Mouse (Mus musculus) CH12.LX (cell line): Measurements from ENCODE around the gene St3gal3. TPM values are rescaled to one million over a fixed set of nuclear protein-coding genes. Genes with fewer than 3 reads are reported as not detected.
A peak's percentile ranks its signal among the peaks of the same experiment; 100 is the strongest.

ENCODE experiments used
- DNase-seq: peaks from one replicate; pipeline ENCODE4 v3.0.0-alpha.2; 2013; ENCODE audit errors: extremely low read depth
- H3K27ac ChIP-seq: 2 replicates; pipeline ENCODE4 v1.5.1; 2012; ENCODE audit warnings: low read depth, mild to moderate bottlenecking, control low read depth, moderate library complexity; ENCODE audit not compliant: insufficient read depth
- H3K27me3 ChIP-seq: replicated peaks from 2 replicates; pipeline ENCODE3; 2012; ENCODE audit warnings: inconsistent platforms
- H3K36me3 ChIP-seq, 2 experiments: replicated peaks in 1 of 2; 2 replicates each; pipeline versions ENCODE3 to v1.6.1; 2012; ENCODE audit warnings: inconsistent platforms in 1 of 2, low read length in 1 of 2, mild to moderate bottlenecking in 1 of 2, mixed read lengths in 1 of 2, moderate library complexity in 1 of 2; ENCODE audit not compliant: control insufficient read depth in 1 of 2, insufficient read depth in 1 of 2
- H3K4me1 ChIP-seq, 2 experiments: 2 replicates each; pipeline ENCODE4 v1.6.1; 2012; ENCODE audit warnings: inconsistent platforms in 1 of 2, moderate library complexity in 1 of 2; ENCODE audit not compliant: insufficient read depth in 2 of 2, control insufficient read depth in 1 of 2
- H3K4me2 ChIP-seq: 2 replicates; pipeline ENCODE4 v1.6.1; 2012; ENCODE audit warnings: low read depth, mild to moderate bottlenecking, control low read depth; ENCODE audit not compliant: poor library complexity, insufficient read depth, severe bottlenecking
- H3K4me3 ChIP-seq, 3 experiments: fragments of 150-350 bp in 1 of 3; sonication (generic) in 1 of 3; replicated peaks in 1 of 3; 2 replicates each; pipeline versions ENCODE3 to v1.5.1; 2011 to 2012; ENCODE audit warnings: low read depth in 2 of 3, low read length in 2 of 3, mild to moderate bottlenecking in 2 of 3, moderate library complexity in 2 of 3, control low read depth in 1 of 3, improper control_type of control experiment in 1 of 3, inconsistent platforms in 1 of 3, mixed read lengths in 1 of 3; ENCODE audit not compliant: poor library complexity in 1 of 3
- H3K79me2 ChIP-seq: replicated peaks from 2 replicates; pipeline ENCODE4 v1.6.1; 2012; ENCODE audit warnings: mild to moderate bottlenecking, moderate library complexity; ENCODE audit not compliant: control insufficient read depth, poor library complexity, insufficient read depth, severe bottlenecking; ENCODE audit errors: extremely low read depth
- H3K9ac ChIP-seq: 2 replicates; pipeline ENCODE4 v1.6.1; 2012; ENCODE audit warnings: low read depth, mild to moderate bottlenecking, control low read depth, moderate library complexity; ENCODE audit not compliant: insufficient read depth
- H3K9me3 ChIP-seq: replicated peaks from 2 replicates; pipeline ENCODE3; 2012; ENCODE audit warnings: low read length, inconsistent platforms, mixed read lengths
- BHLHE40 ChIP-seq: IDR thresholded peaks from 2 replicates; pipeline ENCODE4 v1.6.1; 2011; ENCODE audit warnings: mild to moderate bottlenecking, low read depth, low read length, improper control_type of control experiment
- CHD2 ChIP-seq: IDR thresholded peaks from 2 replicates; pipeline ENCODE4 v1.6.1; 2011; ENCODE audit warnings: low read length, improper control_type of control experiment
- CTCF ChIP-seq, 2 experiments: IDR thresholded peaks in 1 of 2; conservative IDR thresholded peaks in 1 of 2; 2 replicates each; pipeline ENCODE4 v1.5.1; 2011 to 2012; ENCODE audit warnings: low read depth in 2 of 2, low read length in 2 of 2, improper control_type of control experiment in 1 of 2, inconsistent platforms in 1 of 2, mild to moderate bottlenecking in 1 of 2, moderate library complexity in 1 of 2
- ETS1 ChIP-seq: conservative IDR thresholded peaks from 2 replicates; pipeline ENCODE4 v1.6.1; 2012; ENCODE audit warnings: low read depth, mild to moderate bottlenecking, inconsistent platforms, low read length, improper control_type of control experiment, moderate library complexity
- JUND ChIP-seq: conservative IDR thresholded peaks from 2 replicates; pipeline ENCODE4 v1.6.1; 2011; ENCODE audit warnings: low read depth, low read length, improper control_type of control experiment
- KAT2A ChIP-seq: IDR thresholded peaks from 2 replicates; pipeline ENCODE4 v1.6.1; 2012; ENCODE audit warnings: low read length, improper control_type of control experiment, inconsistent platforms; ENCODE audit not compliant: insufficient replicate concordance
- NELFE ChIP-seq: IDR thresholded peaks from 2 replicates; pipeline ENCODE4 v1.6.1; 2011; ENCODE audit warnings: low read depth, low read length, improper control_type of control experiment
- POLR2A ChIP-seq: IDR thresholded peaks from 2 replicates; pipeline ENCODE4 v1.6.1; 2011; ENCODE audit warnings: low read depth, mild to moderate bottlenecking, improper control_type of control experiment, low read length
- RAD21 ChIP-seq: IDR thresholded peaks from 2 replicates; pipeline ENCODE4 v1.6.1; 2011; ENCODE audit warnings: low read depth, mild to moderate bottlenecking, low read length, improper control_type of control experiment, moderate library complexity
- SMC3 ChIP-seq: IDR thresholded peaks from 2 replicates; pipeline ENCODE4 v1.6.1; 2011; ENCODE audit warnings: low read depth, low read length, improper control_type of control experiment
- TBP ChIP-seq: conservative IDR thresholded peaks from 2 replicates; pipeline ENCODE4 v1.6.1; 2011; ENCODE audit warnings: low read depth, low read length, improper control_type of control experiment
- USF2 ChIP-seq: conservative IDR thresholded peaks from 2 replicates; pipeline ENCODE4 v1.6.1; 2011; ENCODE audit warnings: low read depth, low read length, improper control_type of control experiment
- ZMIZ1 ChIP-seq: IDR thresholded peaks from 2 replicates; pipeline ENCODE4 v1.6.1; 2012; ENCODE audit warnings: low read depth, mild to moderate bottlenecking, inconsistent platforms, low read length, improper control_type of control experiment
- ZNF384 ChIP-seq: IDR thresholded peaks from 2 replicates; pipeline ENCODE4 v1.6.1; 2012; ENCODE audit warnings: low read depth, low read length, improper control_type of control experiment, inconsistent platforms
- dilution Hi-C: fragments of 300-500 bp; cut with MboI; formaldehyde crosslinking; loops from 2 replicates; pipeline ENCODE4 v1.14.3; 2020; ENCODE audit warnings: low sequenced_read_pairs; ENCODE audit not compliant: extremely low pct_unique_long_range_greater_than_20kb, extremely low pct_ligation_motif_present
- in situ Hi-C: fragments of 300-500 bp; cut with MboI; formaldehyde crosslinking; loops from 3 replicates; pipeline ENCODE4 v1.14.3; 2019; ENCODE audit warnings: low sequenced_read_pairs, low pct_ligation_motif_present, low pct_unique_long_range_greater_than_20kb, mixed read lengths
- polyA plus RNA-seq: library from polyadenylated mRNA; unstranded; fragments of >175 nt; gene quantifications from 2 replicates; pipeline ENCODE4 v1.2.1, GENCODE M21; 2012; ENCODE audit warnings: low read depth; ENCODE audit not compliant: insufficient read length
- total RNA-seq, 2 experiments: library from RNA; depleted of rRNA; stranded (reverse); fragments of 300-350 nt in 1 of 2; fragments of >200 nt in 1 of 2; gene quantifications; 2 replicates each; pipeline ENCODE4 v1.2.3; 2012 to 2014

Gene St3gal3
- total and polyA plus RNA-seq, 3 experiments: 7.1 to 10.1 (median 8.2) TPM

GRCm38 (mm10) chr4:117933248-117933647 lies 201.5 kb downstream of the St3gal3 start:
- Histone ChIP-seq H3K4me1 (peaks cover 1 to 11% of the 10 kb centered on the region in 2 experiments; a peak in 2 of 4 replicates), H3K27ac (no peak overlapping the region), H3K9ac (no peak overlapping the region), H3K9me3 (peaks cover 2% of the 10 kb centered on the region), H3K4me2 (no peak overlapping the region), H3K27me3 (no peaks in the 10 kb centered on the region), H3K36me3 (peaks cover 0 to 15% of the 10 kb centered on the region in 2 experiments), H3K4me3 (no peak overlapping the region), H3K79me2 (no peaks in the 10 kb centered on the region)
- in situ Hi-C loops: no loop called here
- TF ChIP-seq ZMIZ1 (no peak), CHD2 (no peak), ETS1 (no peak), POLR2A (no peak), NELFE (no peak), KAT2A (no peak), CTCF (conservative IDR thresholded peaks at IDR 0.05 in 1 of 2, IDR thresholded peaks at IDR 0.05 in 1 of 2; ENCODE audit: low read depth in 2 of 2, low read length in 2 of 2) (no peak), ZNF384 (no peak), TBP (no peak), JUND (no peak)
- no peak for DNase-seq
- dilution Hi-C loops: no loop called here

- peaks cover 0 to 7% of the 10 kb centered on the region in 2 experiments for H3K36me3 ChIP-seq
- H3K27me3 ChIP-seq: no peaks in the 10 kb centered on the region
- H3K9me3 ChIP-seq: peaks cover 2% of the 10 kb centered on the region
- DNase-seq: no peak
- no peak within 1 kb of the TSS for H3K27ac ChIP-seq
- H3K4me2 ChIP-seq: 0 out of 2 replicates have a peak within 1 kb of the TSS, but pooled peaks have one; percentile 21
- no peaks in the 10 kb centered on the region for H3K79me2 ChIP-seq
- no peak within 1 kb of the TSS for H3K9ac ChIP-seq
- no peak within 1 kb of the TSS for H3K4me3 ChIP-seq
- H3K4me1 ChIP-seq: peaks cover 2 to 15% of the 10 kb centered on the region in 2 experiments; a peak in 2 of 4 replicates
- dilution Hi-C loops: no loop called here
- in situ Hi-C loops: loop anchor here (5.0 kb wide), 1 partner anchor 158 kb away; no protein-coding TSS in a partner anchor
- no peak for TF ChIP-seq BHLHE40
- TF ChIP-seq ZNF384: no peak
- no peak for TF ChIP-seq USF2
- TF ChIP-seq ETS1: no peak
- TF ChIP-seq JUND: no peak
Observed at GRCm38 (mm10) chr4:117929391-117929881, 205.3 kb downstream of the St3gal3 start, which contains the start of gene Artn. TSS of gene Artn (minus strand) at chr4:117929763.

- in situ Hi-C loops: loop anchor here (5.0 kb wide), 1 partner anchor 159 kb away; no protein-coding TSS in a partner anchor
- Histone ChIP-seq H3K27me3 (no peaks in the 10 kb centered on the region), H3K9me3 (peaks cover 2% of the 10 kb centered on the region), H3K4me2 (0 out of 2 replicates have a peak overlapping the region, but pooled peaks have one; percentile 21), H3K4me3 (no peak overlapping the region), H3K9ac (no peak overlapping the region), H3K36me3 (peaks cover 0 to 7% of the 10 kb centered on the region in 2 experiments), H3K4me1 (peaks cover 2 to 15% of the 10 kb centered on the region in 2 experiments; a peak in 2 of 4 replicates), H3K79me2 (no peaks in the 10 kb centered on the region), H3K27ac (no peak overlapping the region)
- TF ChIP-seq RAD21 (peak; percentile 13), SMC3 (peak; percentile 43), BHLHE40 (no peak), NELFE (no peak), CTCF (conservative IDR thresholded peaks at IDR 0.05 in 1 of 2, IDR thresholded peaks at IDR 0.05 in 1 of 2; ENCODE audit: low read depth in 2 of 2, low read length in 2 of 2) (peak in 1 of 2 experiments; percentile 59; a peak in 2 of 4 replicates)
- DNase-seq: peak; percentile 25
- dilution Hi-C loops: no loop called here
Observed at GRCm38 (mm10) chr4:117928699-117929241, 205.9 kb downstream of the St3gal3 start.
